Mouse (Mus musculus): ENCODE measurements around the gene Szt2. TPM values are rescaled to one million over a fixed set of nuclear protein-coding genes. Genes with fewer than 3 reads are reported as not detected.

Gene Szt2
- polyA plus RNA-seq, 1 experiment: 14.0 TPM

GRCm38 (mm10) chr4:118429215-118429895 lies 20.3 kb upstream of the Szt2 start:
- no peaks in the 10 kb centered on the region; the same call in none of the 2 replicates for H3K4me1 ChIP-seq (ENCODE audit: control insufficient read depth, insufficient read depth, low read length)
- peak overlapping the region; percentile 81 for H3K4me3 ChIP-seq (ENCODE audit: insufficient read depth, low read length)
- peak overlapping the region; percentile 92 for H3K27ac ChIP-seq (ENCODE audit: insufficient read depth, low read length)
- TF ChIP-seq CTCF (IDR thresholded peaks at IDR 0.05; ENCODE audit: borderline replicate concordance, insufficient read depth, low read length): no peak
- TF ChIP-seq POLR2A (IDR thresholded peaks at IDR 0.05; ENCODE audit: low read depth, low read length): no peak

- Histone ChIP-seq H3K27ac (ENCODE audit: insufficient read depth, low read length) (peak overlapping the region; percentile 92), H3K4me1 (ENCODE audit: control insufficient read depth, insufficient read depth, low read length) (no peaks in the 10 kb centered on the region; the same call in 1 of the 2 replicates), H3K4me3 (ENCODE audit: insufficient read depth, low read length) (peak overlapping the region; percentile 81)
- TF ChIP-seq POLR2A (IDR thresholded peaks at IDR 0.05; ENCODE audit: low read depth, low read length): no peak; the same call in none of the 2 replicates
- no peak for TF ChIP-seq CTCF (IDR thresholded peaks at IDR 0.05; ENCODE audit: borderline replicate concordance, insufficient read depth, low read length)
These were observed 19.6 kb upstream of the Szt2 start for GRCm38 (mm10) chr4:118428531-118429214.

GRCm38 (mm10) chr4:118427768-118428451 lies 18.8 kb upstream of the Szt2 start, which contains the start of gene Elovl1:
Gene Elovl1, plus strand, starts transcription at chr4:118428093.
- TF ChIP-seq CTCF (IDR thresholded peaks at IDR 0.05; ENCODE audit: borderline replicate concordance, insufficient read depth, low read length): 0 out of 2 replicates have a peak, but pooled peaks have one; percentile 2
- TF ChIP-seq POLR2A (IDR thresholded peaks at IDR 0.05; ENCODE audit: low read depth, low read length): peak; percentile 84

GRCm38 (mm10) chr4:118427415-118427767 lies 18.3 kb upstream of the Szt2 start:
- Histone ChIP-seq H3K4me1 (ENCODE audit: control insufficient read depth, insufficient read depth, low read length) (no peaks in the 10 kb centered on the region; the same call in 1 of the 2 replicates), H3K4me3 (ENCODE audit: insufficient read depth, low read length) (peak overlapping the region; percentile 35), H3K27ac (ENCODE audit: insufficient read depth, low read length) (peak overlapping the region; percentile 94)
- TF ChIP-seq CTCF (IDR thresholded peaks at IDR 0.05; ENCODE audit: borderline replicate concordance, insufficient read depth, low read length) (no peak), POLR2A (IDR thresholded peaks at IDR 0.05; ENCODE audit: low read depth, low read length) (no peak)

More at GRCm38 (mm10) chr4:118427768-118428451, 18.8 kb upstream of the Szt2 start, which contains the start of gene Elovl1:
- Histone ChIP-seq H3K27ac (ENCODE audit: insufficient read depth, low read length) (peak within 1 kb of the TSS; percentile 94), H3K4me3 (ENCODE audit: insufficient read depth, low read length) (peak within 1 kb of the TSS; percentile 81), H3K4me1 (ENCODE audit: control insufficient read depth, insufficient read depth, low read length) (no peaks in the 10 kb centered on the region; the same call in 1 of the 2 replicates)

GRCm38 (mm10) chr4:118425374-118425773 lies 16.3 kb upstream of the Szt2 start:
- Histone ChIP-seq H3K4me3 (ENCODE audit: insufficient read depth, low read length) (no peak overlapping the region), H3K4me1 (ENCODE audit: control insufficient read depth, insufficient read depth, low read length) (no peaks in the 10 kb centered on the region; the same call in 1 of the 2 replicates), H3K27ac (ENCODE audit: insufficient read depth, low read length) (no peak overlapping the region)
- no peak for TF ChIP-seq POLR2A (IDR thresholded peaks at IDR 0.05; ENCODE audit: low read depth, low read length)
- TF ChIP-seq CTCF (IDR thresholded peaks at IDR 0.05; ENCODE audit: borderline replicate concordance, insufficient read depth, low read length): no peak

- no peak overlapping the region for H3K27ac ChIP-seq (ENCODE audit: insufficient read depth, low read length)
- no peak for TF ChIP-seq POLR2A (IDR thresholded peaks at IDR 0.05; ENCODE audit: low read depth, low read length)
- no peak for TF ChIP-seq CTCF (IDR thresholded peaks at IDR 0.05; ENCODE audit: borderline replicate concordance, insufficient read depth, low read length)
- no peaks in the 10 kb centered on the region; the same call in 1 of the 2 replicates for H3K4me1 ChIP-seq (ENCODE audit: control insufficient read depth, insufficient read depth, low read length)
- no peak overlapping the region for H3K4me3 ChIP-seq (ENCODE audit: insufficient read depth, low read length)
These were observed 15.6 kb upstream of the Szt2 start for GRCm38 (mm10) chr4:118424541-118425160.

GRCm38 (mm10) chr4:118421384-118421783 lies 12.3 kb upstream of the Szt2 start:
- H3K4me3 ChIP-seq (ENCODE audit: insufficient read depth, low read length): no peak overlapping the region
- no peak overlapping the region for H3K27ac ChIP-seq (ENCODE audit: insufficient read depth, low read length)
- H3K4me1 ChIP-seq (ENCODE audit: control insufficient read depth, insufficient read depth, low read length): no peaks in the 10 kb centered on the region
- TF ChIP-seq POLR2A (IDR thresholded peaks at IDR 0.05; ENCODE audit: low read depth, low read length): no peak
- no peak for TF ChIP-seq CTCF (IDR thresholded peaks at IDR 0.05; ENCODE audit: borderline replicate concordance, insufficient read depth, low read length)

- H3K4me1 ChIP-seq (ENCODE audit: control insufficient read depth, insufficient read depth, low read length): no peaks in the 10 kb centered on the region
- H3K27ac ChIP-seq (ENCODE audit: insufficient read depth, low read length): no peak overlapping the region
- TF ChIP-seq CTCF (IDR thresholded peaks at IDR 0.05; ENCODE audit: borderline replicate concordance, insufficient read depth, low read length) (no peak), POLR2A (IDR thresholded peaks at IDR 0.05; ENCODE audit: low read depth, low read length) (no peak)
- H3K4me3 ChIP-seq (ENCODE audit: insufficient read depth, low read length): no peak overlapping the region
These were observed 8.2 kb upstream of the Szt2 start for GRCm38 (mm10) chr4:118417112-118417797.

- no peak overlapping the region for H3K27ac ChIP-seq (ENCODE audit: insufficient read depth, low read length)
- TF ChIP-seq POLR2A (IDR thresholded peaks at IDR 0.05; ENCODE audit: low read depth, low read length) (no peak), CTCF (IDR thresholded peaks at IDR 0.05; ENCODE audit: borderline replicate concordance, insufficient read depth, low read length) (no peak)
- no peak overlapping the region for H3K4me3 ChIP-seq (ENCODE audit: insufficient read depth, low read length)
- no peaks in the 10 kb centered on the region for H3K4me1 ChIP-seq (ENCODE audit: control insufficient read depth, insufficient read depth, low read length)
These were observed 7.3 kb upstream of the Szt2 start for GRCm38 (mm10) chr4:118416329-118416728.

Measured in embryonic fibroblast, embryonic 13.5 days (primary cell).